Mouse (Mus musculus): ENCODE measurements at regions not wholly inside any gene's neighbourhood (a gene's known extent, or its start where the extent isn't known, plus 50 kb on each side); places are given as distances from the start of the nearest gene placed in this dataset.

DNA sequence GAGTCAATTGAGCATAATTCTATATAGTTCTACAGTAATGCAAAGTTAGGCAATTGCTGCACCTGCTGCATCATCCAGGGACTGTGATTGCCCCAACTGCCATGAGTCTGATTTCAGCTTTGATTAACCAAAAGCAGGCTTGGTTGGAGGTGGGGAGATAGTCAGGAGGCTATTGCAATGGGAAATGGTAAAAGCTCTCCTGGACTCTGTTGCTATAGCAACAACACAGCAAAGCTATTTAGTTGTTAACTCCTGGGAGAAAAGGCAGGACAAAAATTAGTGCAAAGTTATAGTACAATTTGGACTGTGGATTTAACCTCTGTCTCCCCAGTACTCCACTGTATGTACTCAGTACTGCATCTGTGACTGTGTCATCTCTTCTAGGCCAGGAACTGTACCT, 51.7 kb upstream of the Rasgrf1 start:
- no peak for DNase-seq (ENCODE audit: low spot score in 2 of 2)

DNA sequence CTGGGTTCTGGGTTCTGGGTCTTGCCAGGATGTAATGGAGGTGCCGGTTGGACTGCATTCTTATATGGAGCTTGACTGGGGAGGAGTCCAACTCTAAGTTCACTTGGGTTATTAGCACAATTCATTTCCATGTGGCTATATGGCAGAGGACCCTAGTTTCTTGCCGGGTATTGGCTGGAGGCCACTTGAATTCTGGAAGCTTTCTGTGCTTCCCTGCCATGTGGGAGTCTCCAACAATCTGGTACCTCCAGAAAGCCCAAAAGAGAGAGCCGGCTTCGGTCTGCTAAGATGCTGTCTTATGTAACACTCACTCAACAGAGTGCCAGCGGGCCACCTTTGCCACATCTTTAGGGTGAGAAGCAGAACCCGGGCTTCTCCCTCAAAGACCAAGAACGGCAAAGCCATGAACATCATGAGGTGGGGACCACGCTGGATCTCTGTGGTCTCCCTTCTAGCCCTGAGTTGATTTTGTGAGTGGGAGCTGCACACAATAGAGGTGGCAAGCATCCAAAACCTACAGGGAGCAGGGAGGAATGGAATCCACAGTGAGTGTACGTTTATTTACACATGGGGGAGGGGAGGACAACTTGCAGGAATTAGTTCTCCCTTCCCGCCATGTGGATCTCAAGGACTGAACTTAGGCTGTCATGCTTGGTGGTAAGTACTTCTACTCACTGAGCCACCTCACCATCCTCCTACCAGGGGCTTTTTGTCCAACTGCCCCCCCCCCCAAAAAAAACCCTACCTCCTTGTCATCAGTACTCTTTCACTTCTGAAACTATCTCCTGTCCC, 59.0 kb upstream of the Rasgrf1 start:
- peak in 1 of 2 experiments; percentile 39 for DNase-seq (ENCODE audit: low spot score in 2 of 2)

DNA sequence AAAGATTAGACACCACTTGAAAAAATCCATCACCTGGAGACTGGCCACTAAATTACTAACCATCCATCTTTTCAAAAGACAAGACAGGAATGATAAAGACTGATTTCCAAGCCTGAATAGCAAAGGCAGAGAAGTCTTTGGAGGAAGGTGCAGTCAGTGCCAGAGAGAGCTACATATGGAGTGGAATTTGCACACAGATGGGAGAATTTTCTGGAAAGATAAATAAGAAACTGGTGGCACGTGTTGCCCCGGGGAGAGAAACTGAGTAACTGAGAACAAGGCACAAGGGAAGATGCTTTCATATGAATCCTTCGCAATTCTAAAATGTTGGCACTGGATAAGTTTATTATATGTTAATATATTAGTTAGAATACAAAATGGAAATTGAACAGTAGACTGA, 59.8 kb upstream of the Rasgrf1 start:
- no peak for DNase-seq (ENCODE audit: low spot score in 2 of 2)

DNA sequence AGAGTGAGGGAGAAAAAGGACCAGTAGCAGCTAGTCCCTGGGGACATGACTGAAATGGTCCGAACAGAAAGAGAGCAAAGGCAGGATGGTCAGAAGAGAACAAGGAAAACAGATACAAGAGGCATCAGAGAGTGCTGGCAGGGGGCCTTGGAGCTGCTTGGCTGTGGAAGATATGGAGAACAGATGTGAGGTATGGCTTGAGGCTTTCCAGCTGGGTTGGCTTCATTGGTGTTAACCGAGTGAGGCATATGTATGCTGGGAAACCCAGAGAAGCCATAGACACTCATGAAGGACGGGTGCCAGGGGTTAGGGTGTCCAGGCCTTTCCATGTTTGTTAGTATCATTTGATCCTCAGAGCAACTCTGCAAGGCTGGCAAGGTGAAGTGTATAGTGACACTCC, 61.1 kb upstream of the Rasgrf1 start:
- no peak for DNase-seq (ENCODE audit: low spot score in 2 of 2)

DNA sequence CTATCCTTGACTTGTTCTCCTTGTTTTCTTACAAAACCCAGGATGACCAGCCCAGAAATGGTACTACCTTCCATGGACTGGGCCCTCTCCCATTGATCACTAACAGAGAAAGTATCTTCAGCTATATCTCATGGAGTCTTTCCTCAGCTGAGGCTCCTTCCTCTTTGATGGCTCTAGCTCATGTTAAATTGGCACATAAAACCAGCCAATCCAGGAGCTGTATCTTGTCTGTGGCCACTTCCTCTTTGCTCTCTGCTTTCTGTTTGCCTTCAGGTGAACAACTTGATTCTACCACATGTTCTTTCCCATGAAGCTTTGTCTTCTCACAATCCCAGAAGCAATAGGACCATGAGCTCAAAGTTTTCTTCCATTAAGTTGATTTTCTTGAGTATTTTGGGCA, 62.7 kb upstream of the Rasgrf1 start:
- no peak for DNase-seq (ENCODE audit: low spot score in 2 of 2)

DNA sequence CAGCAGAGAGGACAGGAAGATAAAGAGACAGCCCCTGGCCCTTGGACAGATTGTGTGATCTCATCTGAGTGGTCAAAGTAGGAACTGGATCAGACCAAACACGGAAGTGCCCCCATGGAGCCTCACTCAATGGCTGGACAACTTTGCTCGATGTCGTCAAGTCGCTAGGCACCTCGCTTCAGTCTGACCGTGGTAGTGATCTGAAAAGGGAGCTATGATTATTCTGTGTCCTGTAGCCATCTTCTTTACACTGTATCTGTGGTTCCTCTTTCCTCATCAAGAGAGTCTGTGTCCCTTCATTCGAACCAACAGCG, 67.0 kb upstream of the Rasgrf1 start:
- DNase-seq (ENCODE audit: low spot score in 2 of 2) = no peak

DNA sequence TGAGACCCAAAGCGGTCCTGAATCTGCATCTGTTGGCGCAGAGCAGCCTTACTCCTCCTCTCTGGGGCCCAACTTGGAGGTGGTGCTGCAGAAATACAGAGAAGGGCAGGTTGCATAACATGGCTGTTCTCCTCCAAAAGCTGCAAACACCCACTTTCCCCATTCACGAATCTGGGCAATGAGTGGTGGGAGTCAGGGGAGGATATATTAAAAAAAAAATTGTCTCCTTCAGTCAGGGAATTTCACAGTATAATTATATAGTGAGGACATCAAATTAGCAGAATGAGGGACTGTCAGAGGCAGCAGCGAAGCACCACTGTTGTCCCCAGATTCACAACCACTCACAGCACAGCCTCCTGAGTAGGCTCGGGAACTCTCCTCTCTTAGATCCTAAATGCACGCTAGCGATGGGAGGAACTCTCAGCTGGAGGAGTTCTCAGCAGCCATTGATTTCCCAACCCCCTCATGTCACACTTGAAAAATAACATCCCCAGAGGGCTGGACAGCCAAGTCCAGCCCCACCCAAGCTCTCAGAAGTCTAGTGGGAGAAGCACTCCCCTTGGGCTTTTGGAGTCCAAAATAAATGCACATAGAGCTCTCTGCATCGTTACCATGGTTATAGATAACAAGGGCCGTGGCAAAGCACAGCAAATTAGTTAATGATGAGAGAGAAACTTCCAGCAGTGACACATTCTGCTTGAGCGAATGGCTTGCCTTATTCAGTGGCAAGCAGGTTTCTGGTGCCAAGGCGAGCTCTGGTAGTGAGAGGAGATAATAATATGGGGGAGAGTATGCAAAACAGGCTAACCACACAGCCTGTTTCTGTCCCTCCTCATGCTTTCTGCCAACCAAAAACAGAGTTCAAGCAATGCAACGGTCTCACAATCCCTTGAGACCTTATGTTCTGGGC, 67.6 kb upstream of the Rasgrf1 start:
- DNase-seq (ENCODE audit: low spot score in 2 of 2) = peak in 1 of 2 experiments; percentile 26

DNA sequence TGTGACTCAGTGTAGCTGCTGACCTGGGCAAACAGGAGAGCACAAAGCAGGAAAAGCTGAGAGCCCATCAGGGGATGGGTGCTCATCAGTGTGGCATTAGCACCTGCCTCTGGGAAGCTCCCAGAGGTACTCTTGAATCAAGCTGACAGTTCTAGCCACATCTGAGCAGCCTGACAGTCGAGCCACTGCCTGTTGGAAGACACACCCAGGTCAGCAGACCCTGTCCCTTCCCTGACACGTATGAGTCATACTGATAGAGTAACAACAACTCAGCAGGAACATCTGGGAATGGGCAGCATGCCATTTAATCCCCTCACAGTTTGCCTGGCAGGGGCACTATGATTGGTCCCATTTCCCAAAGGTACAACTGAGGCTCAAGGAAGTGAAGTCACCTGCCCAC, 68.3 kb upstream of the Rasgrf1 start:
- DNase-seq (ENCODE audit: low spot score in 2 of 2) = no peak

DNA sequence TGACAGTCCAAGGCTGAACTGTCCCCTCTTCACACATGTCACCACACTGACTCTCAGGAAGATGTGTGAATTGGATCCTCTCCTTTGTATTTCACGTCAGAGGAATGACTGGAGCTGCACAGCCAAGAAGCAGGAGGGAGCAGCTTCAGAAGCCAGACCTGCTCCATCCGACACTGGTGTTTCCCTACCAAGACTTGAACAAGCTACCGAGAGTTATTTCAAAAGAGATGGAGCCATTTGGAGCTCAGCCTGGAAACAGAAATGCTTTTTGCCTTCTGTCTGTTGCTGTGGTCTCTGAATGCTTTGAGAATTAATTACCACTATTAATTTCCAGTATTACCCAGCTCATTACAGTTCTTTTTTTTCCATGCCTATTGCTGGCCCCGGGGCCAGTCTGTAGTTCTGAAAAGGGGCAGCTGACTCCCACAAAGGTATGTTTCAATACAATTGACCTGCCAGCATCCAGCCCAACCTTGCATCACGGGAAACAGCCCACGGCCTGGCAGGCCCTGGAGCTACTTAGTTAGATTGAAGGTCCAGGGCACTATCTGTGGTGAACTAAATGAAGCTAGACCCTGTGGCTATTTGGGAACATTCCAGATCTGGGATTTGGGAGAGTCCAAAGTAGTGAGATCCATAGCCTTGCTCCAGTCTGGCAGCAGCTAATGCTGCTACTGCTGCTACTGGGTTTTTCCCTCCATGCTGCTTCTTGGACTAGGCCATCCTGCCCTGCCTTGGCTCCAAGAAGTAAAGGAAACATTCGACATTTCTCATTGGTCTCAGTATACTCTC, 73.1 kb upstream of the Rasgrf1 start:
- DNase-seq (ENCODE audit: low spot score in 2 of 2) = no peak

DNA sequence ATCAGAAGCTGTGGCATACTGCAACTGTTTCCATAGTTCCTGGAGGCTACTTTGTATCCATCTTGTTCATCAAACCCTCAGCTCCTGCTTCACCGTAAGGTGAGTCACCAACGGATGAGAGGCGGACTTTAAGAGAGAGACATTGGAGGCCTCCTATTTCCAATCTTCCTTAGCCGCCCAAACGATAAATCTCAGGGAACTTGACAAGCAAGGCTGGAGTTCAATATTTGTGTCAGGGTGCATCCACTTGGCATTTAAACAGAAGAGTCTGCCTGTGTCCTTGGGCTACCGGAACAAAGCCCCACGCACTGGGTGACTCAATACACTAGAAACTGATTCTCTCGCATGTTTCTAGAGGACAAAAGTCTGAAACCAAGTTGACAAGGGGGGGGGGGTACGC, 76.1 kb upstream of the Rasgrf1 start:
- no peak for DNase-seq (ENCODE audit: low spot score in 2 of 2)

DNA sequence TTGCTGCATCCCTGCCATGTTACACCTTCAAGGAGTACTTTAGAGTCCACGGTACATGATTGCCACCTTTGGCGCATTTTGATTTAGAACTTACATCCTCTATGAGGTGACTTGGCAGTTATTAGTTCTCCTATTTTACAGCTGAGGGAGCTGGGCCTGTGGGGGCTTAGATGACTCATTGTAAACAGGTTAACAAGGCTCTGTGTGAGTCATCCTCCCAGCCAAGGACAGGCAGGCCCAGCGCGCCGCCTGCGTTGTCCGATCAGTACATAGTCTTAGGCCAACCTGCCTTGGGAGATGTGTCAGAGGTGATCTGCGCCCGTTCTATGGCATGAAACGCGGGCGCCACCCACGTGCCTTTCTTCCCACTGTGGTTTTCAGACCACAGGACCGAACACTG, 77.9 kb upstream of the Rasgrf1 start:
- DNase-seq (ENCODE audit: low spot score in 2 of 2) = no peak

DNA sequence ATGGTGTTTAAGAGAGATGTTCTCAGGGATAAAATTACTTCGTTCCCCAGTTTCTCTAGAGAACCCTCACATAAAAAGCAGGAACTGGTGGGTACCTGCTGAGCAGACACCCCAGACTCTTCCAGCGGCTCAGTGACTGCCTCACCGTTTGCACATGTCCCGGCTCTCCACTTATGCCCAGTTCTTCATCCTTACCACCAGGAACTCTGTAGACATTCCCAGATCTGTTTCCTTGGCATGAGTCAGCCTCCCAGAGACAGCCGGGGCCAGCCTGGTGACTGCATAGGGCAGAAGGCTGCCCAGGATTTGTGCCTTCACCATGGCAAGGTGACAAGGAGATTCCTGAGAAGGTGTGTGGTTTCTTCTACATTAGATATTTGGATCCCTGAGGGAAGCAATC, 81.6 kb upstream of the Rasgrf1 start:
- no peak for DNase-seq (ENCODE audit: low spot score in 2 of 2)

DNA sequence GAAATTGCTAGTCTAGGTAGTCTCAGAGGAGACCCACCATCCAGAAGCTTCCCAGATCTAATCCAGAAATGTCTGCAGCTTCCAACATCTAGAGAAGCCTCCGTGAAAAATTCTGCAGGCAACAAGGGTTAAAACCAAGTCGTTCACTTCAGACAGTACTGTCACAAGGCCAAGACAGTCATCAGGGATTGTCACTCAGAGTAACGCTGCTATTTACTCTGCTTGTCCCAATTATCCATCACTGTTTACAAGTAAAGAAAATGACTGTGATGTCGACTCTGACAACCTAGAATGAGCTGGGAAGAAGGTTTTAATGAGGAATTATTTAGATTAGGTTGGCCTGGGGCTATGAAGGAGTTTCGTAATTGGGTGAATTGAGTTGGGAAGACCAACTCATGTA, 82.1 kb upstream of the Rasgrf1 start:
- no peak for DNase-seq (ENCODE audit: low spot score in 2 of 2)

DNA sequence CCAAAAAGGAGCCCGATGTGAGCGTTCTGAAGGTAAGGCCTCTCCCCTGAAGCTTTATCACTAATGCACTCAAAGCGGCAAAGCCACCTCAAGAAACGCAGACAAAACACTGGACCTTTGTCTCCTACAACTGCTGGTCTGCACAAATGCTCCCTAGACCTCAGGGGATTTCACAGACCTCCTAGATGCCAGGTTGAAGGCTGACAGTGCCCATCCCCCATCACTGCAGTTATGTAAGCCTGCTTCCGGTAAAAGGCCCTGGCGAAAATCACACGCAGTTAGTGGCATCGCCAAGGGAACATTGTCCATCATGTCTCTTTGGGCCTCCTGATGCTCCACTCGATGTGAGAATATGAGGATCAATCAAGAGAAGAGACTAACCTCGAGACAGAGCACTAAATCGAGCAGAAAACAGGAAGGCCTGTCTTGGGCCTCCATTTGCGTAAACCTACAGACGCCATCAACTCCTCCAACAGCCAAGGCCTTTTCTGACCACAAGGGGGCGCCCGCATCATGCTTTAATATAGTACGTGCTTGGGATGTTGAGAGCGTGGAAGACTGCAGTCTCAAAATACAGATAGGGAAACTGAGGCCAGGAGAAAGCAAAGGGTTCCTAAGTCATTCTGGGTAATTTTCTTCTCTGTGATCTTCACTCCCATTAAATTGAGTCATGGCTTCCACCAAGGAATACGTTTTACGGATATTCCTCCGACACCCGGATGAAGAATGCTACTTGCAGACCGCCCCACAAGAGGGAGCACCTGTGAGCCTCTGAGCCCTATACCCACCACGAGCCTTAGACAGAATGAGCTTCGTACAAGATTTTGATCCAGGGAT, 82.8 kb upstream of the Rasgrf1 start:
- DNase-seq (ENCODE audit: low spot score in 2 of 2) = peak; percentile 94 to 95

DNA sequence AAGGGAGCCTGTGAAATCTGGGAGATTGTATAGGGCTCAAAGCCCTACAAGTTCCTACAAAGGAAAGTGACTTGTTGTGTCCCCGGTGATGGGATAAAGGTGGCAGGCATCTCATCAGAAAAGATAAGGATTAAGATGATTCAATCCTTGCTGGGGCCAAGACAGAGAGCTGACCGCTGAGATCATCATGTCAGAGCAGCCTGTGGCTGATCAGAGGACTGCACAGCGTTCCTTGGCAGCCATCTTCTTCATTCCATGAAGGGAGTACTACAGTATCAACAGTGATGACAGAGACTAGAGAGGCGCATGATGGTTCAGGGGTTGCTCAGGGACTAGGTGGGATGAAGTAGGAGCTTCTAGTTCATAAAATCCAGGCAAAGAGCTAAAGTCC, 83.6 kb upstream of the Ankrd34c start:
- no peak for DNase-seq (ENCODE audit: low spot score in 2 of 2)

DNA sequence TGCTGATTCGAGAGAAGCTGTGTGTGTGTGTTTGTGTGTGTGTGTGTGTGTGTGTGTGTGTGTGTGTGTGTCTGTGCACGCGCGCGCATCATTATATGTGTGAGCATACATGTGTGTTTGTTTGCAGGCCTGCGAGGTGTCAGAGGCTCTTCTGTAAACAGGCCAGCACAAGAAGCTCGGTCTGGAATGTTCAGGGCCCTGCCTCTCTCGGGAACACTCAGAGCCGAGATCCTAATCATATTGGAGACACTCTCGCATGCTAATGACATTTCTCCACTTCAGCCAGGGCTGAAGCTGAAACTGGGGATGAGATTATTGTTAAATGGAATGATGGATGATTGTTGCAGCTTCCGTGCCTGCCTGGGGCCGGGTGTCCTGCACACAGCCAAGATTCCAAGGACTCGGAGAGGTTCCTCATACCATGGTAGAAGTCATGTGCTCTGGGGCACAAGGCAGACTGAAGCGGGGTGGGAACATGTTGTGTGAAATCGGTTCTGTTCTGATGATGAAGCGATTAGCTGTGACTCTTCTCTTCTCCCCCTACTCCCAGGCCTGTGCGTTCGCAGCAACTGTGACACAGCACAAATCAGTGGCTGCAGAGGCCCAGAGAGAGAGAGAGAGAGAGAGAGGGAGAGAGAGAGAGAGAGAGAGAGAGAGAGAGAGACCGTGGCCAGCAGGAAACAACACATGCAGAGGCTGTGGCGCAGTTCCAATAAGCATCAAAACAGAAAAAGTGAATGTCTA, 83.0 kb upstream of the Ankrd34c start:
- no peak for DNase-seq (ENCODE audit: low spot score in 2 of 2)

DNA sequence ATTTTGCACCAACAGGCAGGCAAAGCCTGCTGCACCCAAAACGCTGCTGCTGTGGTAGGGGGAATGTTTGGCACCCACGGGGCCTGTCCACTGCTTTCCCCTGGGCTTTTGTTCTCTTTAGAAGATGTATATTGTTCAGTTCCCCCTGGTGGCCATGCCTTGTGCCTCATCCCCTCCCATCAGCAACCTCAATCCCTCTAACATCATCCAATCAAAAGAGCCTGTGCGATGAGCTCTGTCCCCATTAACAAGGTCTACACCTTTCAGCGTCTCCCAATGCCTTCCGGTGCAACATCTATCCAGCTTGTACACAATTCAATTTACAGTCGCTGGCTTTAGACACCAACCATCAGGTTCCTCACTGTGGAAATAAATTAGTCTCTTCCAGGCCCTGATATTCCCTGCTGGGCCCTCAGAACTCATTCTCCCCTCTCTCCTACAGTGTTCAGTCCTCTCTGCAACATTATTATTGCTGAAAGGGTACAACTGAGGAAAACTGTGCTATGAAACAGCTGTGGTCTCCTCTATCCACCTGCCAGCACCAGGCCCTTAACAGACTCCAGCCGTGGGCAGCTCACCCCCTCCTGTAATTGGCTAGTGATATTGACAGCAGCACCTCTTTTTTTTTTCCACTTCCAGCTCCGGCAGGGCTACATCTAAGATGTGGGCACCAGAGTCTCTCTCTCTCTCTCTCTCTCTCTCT, 75.5 kb upstream of the Ankrd34c start:
- no peak for DNase-seq (ENCODE audit: low spot score in 2 of 2)

DNA sequence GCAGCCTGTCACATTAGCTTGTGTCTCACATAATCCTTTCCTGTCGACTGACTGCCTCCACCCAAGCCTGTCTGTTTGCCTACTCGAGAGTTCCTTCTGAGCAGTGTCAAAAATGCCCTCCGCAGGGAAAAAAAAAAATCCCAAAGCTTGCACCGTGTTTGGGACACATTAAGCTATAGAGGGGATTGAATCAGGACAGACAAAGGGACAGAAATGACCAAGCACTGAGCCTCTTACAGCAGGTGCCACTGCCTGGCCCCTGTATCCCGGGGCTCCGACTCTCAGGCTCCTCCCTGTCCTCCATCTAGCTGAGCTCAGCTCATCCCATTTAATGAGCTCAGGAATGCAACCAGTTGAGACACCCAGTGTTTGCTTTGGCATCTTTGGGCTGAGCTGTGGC, 69.1 kb upstream of the Ankrd34c start:
- DNase-seq (ENCODE audit: low spot score in 2 of 2) = no peak

DNA sequence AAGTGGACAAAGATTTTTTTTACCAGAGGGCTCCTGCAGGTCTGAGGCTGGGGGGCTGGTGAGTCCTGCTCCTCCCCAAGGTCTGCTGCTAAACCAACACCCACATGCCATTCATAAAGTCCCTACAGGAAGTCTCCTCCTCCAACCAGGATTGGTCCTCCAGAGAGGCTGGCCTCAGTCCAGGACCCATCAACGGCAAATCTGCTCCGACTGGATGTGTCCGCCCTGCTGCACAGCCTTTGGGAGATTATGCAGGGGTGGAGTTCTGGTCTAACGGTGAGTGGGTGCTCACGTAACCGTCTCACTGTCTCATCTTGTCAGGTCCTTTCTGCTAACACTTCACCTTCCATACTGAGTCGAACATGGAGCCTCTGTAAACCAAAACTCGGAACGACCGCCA, 64.4 kb upstream of the Ankrd34c start:
- no peak for DNase-seq (ENCODE audit: low spot score in 2 of 2)

DNA sequence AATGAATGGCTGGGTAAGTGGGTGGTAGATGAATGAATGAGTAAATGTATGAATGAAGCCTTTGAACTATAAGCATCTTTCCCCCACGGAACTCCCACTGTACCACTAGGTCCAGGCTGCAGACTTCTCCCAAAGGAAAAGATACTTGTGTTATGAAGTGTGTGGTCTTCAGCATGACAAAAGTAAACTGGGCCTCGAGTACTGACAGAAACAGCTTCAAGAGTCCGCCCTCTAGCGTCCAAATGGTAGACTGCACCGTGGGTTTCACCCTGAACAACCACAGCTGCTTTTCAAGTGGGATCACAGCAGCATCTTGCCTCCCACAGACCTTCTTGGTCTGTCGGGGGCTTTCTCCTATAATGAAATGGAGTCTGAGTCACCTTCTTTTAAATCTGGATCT, 54.7 kb upstream of the Ankrd34c start:
- peak; percentile 72 to 73 for DNase-seq (ENCODE audit: low spot score in 2 of 2)
